Mouse (Mus musculus) testis, adult 2 months (tissue): ENCODE measurements at regions not wholly inside any gene's neighbourhood (a gene's known extent, or its start where the extent isn't known, plus 50 kb on each side); places are given as distances from the start of the nearest gene placed in this dataset.

Experiments
- H3K27ac ChIP-seq: fragments of 200-500 bp; 2 replicates; pipeline ENCODE4 v1.5.1; 2012; ENCODE audit warnings: low read depth, low read length; ENCODE audit not compliant: control insufficient read depth, insufficient read depth
- H3K27me3 ChIP-seq: fragments of 200-500 bp; 2 replicates; pipeline ENCODE4 v1.6.1; 2012; ENCODE audit warnings: mild to moderate bottlenecking, low read length, moderate library complexity; ENCODE audit not compliant: control insufficient read depth, insufficient read depth
- H3K36me3 ChIP-seq: fragments of 200-500 bp; 2 replicates; pipeline ENCODE4 v1.6.1; 2012; ENCODE audit warnings: mild to moderate bottlenecking, low read length; ENCODE audit not compliant: control insufficient read depth, insufficient read depth
- H3K4me1 ChIP-seq: fragments of 200-500 bp; 2 replicates; pipeline ENCODE4 v1.6.1; 2012; ENCODE audit warnings: low read length; ENCODE audit not compliant: control insufficient read depth, insufficient read depth
- H3K4me3 ChIP-seq: fragments of 200-500 bp; 2 replicates; pipeline ENCODE4 v1.5.1; 2012; ENCODE audit warnings: low read depth, mild to moderate bottlenecking, low read length, moderate library complexity, mixed read lengths; ENCODE audit not compliant: control insufficient read depth
- CTCF ChIP-seq: fragments of 200-500 bp; IDR thresholded peaks from 2 replicates; pipeline ENCODE4 v1.5.1; 2012; ENCODE audit warnings: low read depth, mild to moderate bottlenecking, inconsistent platforms, low read length, moderate library complexity; ENCODE audit not compliant: control insufficient read depth, insufficient read depth, insufficient replicate concordance
- POLR2A ChIP-seq: fragments of 200-500 bp; IDR thresholded peaks from 2 replicates; pipeline ENCODE4 v1.6.1; 2012; ENCODE audit warnings: low read depth, mild to moderate bottlenecking, inconsistent platforms, low read length, moderate library complexity; ENCODE audit not compliant: control insufficient read depth

DNA sequence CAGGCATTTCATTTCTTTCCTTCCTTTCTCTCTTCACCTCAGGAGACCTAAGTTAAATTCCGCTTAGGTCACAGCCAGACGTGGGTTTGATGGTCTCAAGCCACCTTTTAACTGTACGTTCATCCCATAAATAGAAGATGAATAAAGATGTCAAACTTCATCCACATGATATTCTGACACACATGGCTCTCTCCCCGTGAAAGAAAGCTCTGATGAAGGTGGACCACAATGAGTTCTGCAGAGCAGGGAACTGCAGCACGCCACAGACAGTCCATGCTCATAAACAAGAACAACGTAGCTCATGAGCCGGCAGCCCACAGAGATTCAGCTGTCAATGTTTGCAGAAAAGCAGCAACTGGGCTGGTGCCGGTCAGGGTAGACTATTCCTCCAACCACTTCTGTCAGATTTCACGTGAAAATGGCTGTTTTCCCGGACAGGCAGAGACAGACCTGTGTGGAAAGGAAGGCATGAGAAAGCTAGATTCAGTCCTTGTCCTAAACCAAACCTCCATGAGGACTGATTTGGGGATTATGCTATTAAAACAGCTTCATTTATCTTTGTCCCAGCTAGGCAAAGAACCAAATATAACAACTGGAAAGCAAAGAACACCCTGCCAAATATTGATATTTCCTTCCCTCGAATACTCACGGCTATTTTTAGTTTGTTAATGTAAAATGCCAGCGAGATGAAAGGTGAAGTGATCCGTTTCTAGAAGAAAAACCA lies 165.5 kb downstream of the Icos start:
- Histone ChIP-seq H3K36me3 (no peaks in the 10 kb centered on the region), H3K4me1 (peaks cover 12% of the 10 kb centered on the region), H3K4me3 (no peak overlapping the region), H3K27ac (no peak overlapping the region), H3K27me3 (no peaks in the 10 kb centered on the region)
- TF ChIP-seq CTCF (no peak), POLR2A (no peak)

- TF ChIP-seq POLR2A: no peak
- no peak for TF ChIP-seq CTCF
- H3K36me3 ChIP-seq: no peaks in the 10 kb centered on the region
- H3K4me1 ChIP-seq: peaks cover 12% of the 10 kb centered on the region
- no peaks in the 10 kb centered on the region for H3K27me3 ChIP-seq
- no peak overlapping the region for H3K4me3 ChIP-seq
- H3K27ac ChIP-seq: no peak overlapping the region
These were observed 166.0 kb downstream of the Icos start for GRCm38 (mm10) chr1:61143754-61144066.

DNA sequence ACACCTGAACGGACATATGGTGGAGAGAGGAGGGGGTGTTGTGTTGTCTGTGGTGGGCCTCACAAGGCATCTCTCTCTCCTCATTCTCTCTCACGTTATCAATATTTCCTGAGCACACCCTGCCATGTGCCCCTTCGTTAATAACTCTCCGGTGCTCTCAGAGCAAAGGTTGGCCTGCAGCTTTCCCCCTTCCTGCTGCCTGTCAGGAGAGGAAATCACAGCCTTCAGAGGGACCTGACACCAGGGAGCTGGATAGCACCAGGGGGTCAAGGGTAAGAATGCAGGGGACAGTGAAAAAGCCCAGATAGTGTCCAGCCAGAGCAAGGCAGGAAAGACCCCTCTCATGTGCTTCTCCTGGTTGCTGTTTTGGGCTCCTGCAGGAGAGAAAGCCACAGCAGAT lies 167.3 kb downstream of the Icos start:
- Histone ChIP-seq H3K27me3 (no peaks in the 10 kb centered on the region), H3K27ac (no peak overlapping the region), H3K4me1 (peaks cover 6% of the 10 kb centered on the region), H3K36me3 (no peaks in the 10 kb centered on the region), H3K4me3 (no peak overlapping the region)
- TF ChIP-seq CTCF (no peak), POLR2A (no peak)

GRCm38 (mm10) chr1:61145572-61145971 lies 167.8 kb downstream of the Icos start:
- Histone ChIP-seq H3K36me3 (no peaks in the 10 kb centered on the region), H3K4me1 (peaks cover 3% of the 10 kb centered on the region), H3K27me3 (no peaks in the 10 kb centered on the region), H3K27ac (no peak overlapping the region), H3K4me3 (no peak overlapping the region)
- TF ChIP-seq POLR2A (no peak), CTCF (no peak)

DNA sequence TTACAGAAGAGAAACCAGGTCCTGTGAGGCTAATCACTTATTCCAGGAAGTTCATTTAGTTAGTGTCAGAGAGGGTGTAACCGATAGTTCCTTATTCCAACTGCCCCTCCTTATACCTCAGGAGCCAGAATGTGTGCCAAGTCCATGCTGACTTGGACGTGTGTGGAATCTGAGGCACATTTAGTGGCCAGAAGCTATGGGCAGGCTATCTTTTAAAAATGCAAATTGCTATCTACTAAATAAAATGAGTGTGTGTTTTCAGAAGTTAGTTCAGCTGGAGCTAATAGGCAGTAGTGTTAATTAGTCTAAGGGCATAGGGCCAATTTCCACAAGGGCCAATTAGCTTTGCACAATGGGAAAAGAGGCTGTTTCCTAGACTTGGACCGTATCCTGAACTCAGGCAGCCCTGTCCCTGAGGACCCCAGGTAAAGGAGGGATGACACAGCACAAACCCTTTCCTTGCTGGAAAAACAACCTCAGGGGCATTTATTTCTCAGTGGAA lies 168.5 kb downstream of the Icos start:
- Histone ChIP-seq H3K27ac (no peak overlapping the region), H3K27me3 (no peaks in the 10 kb centered on the region), H3K4me1 (no peaks in the 10 kb centered on the region; the same call in 1 of the 2 replicates), H3K4me3 (no peak overlapping the region), H3K36me3 (no peaks in the 10 kb centered on the region)
- no peak for TF ChIP-seq CTCF
- no peak for TF ChIP-seq POLR2A

- TF ChIP-seq CTCF (no peak), POLR2A (no peak)
- Histone ChIP-seq H3K4me1 (no peaks in the 10 kb centered on the region), H3K27me3 (no peaks in the 10 kb centered on the region), H3K4me3 (no peak overlapping the region), H3K36me3 (no peaks in the 10 kb centered on the region), H3K27ac (no peak overlapping the region)
These were observed 174.0 kb downstream of the Icos start for GRCm38 (mm10) chr1:61151742-61152141.

DNA sequence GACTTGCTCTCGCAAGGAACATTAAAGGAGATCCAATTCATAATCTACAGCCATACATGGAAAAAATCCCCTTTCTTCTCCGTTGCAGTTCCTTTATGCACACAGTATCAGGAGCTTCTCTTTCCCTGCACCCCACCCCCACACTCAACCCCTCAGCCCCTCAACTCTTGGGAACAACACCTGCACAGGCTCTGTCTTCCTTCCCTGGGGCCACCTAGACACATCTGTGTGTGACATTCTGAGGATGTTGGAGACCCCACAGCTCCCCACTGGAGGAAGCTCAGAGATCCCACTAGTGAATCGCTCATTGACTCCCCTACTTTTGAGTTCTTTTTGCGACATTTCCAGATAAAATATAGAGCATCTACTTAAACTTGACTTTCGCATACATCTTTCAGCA lies 174.4 kb downstream of the Icos start:
- Histone ChIP-seq H3K4me3 (no peak overlapping the region), H3K27ac (no peak overlapping the region), H3K27me3 (no peaks in the 10 kb centered on the region), H3K4me1 (no peaks in the 10 kb centered on the region), H3K36me3 (no peaks in the 10 kb centered on the region)
- no peak for TF ChIP-seq POLR2A
- no peak for TF ChIP-seq CTCF

GRCm38 (mm10) chr1:61154216-61154615 lies 176.5 kb downstream of the Icos start:
- Histone ChIP-seq H3K4me3 (no peak overlapping the region), H3K27me3 (no peaks in the 10 kb centered on the region), H3K27ac (no peak overlapping the region), H3K4me1 (no peaks in the 10 kb centered on the region), H3K36me3 (no peaks in the 10 kb centered on the region)
- TF ChIP-seq CTCF (no peak), POLR2A (no peak)
